Mouse (Mus musculus): ENCODE measurements around the gene Psmd9. TPM values are rescaled to one million over a fixed set of nuclear protein-coding genes. Genes with fewer than 3 reads are reported as not detected.

Psmd9 gene
- total RNA-seq, 2 experiments from 2014 or later = 13.3 to 16.9 TPM

DNA sequence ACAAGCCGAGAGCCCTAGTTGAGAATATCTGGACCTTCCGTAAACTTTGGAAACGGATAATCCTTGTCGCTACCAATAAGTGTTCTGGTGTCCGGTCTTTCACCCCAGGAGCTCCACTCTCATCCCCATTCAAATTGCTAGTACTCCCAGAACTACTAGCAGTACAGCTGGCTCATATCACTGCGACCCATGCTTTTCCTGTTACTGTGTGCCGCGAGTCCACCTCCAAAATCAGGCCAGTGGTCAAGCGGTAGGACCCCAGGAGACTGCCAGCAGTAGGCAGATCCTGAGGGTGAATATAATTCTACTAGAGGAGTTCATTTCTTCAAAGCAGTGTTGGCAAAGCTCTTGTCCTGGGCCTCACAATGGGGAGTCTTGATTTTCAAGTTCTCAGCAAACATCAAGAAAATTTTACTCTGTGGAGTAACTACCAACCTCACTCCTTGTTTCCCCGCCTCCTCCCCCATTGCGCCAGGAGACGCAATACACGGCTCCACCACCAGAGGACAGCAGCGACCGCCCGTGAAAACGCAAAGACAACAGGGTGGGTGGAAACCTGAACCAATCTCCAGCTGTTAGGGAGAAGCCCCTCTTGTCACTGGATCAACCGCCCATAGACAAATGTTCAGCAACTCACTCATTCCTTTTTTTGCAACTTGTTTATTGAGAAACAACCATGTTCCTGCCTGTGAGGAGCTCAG, 36.0 kb upstream of the Psmd9 start:
- peak; percentile 88 for DNase-seq
- Histone ChIP-seq H3K4me3 (peak overlapping the region; percentile 88), H3K27ac (peak overlapping the region; percentile 98)
- intact Hi-C loops (cut with DNase I) = loop anchor here (1.0 to 2.0 kb wide), 3 partner anchors 14 to 68 kb away; no protein-coding TSS in a partner anchor
- no peak; the same call in 1 of the 2 replicates for TF ChIP-seq CTCF (IDR thresholded peaks at IDR 0.05)

DNA sequence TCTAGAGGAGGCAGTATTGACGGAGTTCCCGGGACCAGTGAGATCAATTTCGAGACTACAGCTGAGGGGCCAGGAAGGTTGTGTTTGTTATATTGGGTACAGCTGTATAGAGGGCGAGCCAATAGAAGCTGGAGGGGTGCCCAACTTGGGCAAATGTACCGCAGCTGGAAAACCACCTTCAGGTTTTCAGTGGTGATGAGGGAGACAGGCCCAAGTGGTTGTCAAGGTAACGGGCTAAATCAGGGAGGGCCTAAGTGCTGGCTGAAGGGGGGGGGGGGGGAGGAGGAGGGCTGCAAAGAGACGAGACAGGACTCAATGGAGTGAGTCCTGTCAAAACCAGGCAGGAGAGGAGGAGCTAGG, 35.4 kb upstream of the Psmd9 start:
- H3K4me3 ChIP-seq = peak overlapping the region; percentile 88
- TF ChIP-seq CTCF (IDR thresholded peaks at IDR 0.05) = no peak
- intact Hi-C loops (cut with DNase I) = loop anchor here (1.0 to 2.0 kb wide), 3 partner anchors 15 to 69 kb away; no protein-coding TSS in a partner anchor
- peak; percentile 54 for DNase-seq
- peak overlapping the region; percentile 98 for H3K27ac ChIP-seq

DNA sequence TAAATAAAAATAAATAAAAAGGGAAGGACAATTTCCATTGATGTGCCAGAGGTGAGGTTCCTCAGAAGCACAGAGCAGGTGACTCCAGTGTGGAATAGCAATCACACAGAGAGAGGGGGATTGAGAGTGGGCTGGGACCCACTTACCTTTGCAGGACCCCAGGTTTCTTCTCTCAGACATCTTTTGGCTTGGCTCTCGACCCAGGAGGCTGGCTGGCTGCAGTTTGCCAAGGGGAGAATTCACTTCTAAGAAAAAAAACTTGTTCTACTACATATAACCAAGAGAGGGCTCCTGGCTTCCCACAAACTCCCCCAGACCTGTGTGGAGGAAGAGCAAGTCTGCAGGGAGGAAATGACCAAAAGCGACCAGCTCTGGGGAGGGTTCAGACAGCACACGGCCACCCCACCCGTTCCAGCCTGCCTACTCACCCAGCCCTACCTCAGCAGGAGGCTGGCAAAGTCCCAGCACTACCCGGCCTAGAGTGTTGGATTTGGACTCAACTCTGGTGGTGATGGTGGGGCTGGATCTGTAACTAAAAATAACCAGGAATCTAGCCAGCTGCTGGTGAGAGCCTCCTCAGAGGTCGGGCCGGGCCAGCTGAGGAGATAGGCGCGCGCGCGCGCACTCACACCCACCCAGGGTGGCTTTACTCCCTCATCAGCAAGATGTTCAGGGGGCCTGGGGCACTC, 34.9 kb upstream of the Psmd9 start:
- peak; percentile 93 for DNase-seq
- TF ChIP-seq CTCF (IDR thresholded peaks at IDR 0.05) = no peak
- intact Hi-C loops (cut with DNase I) = no loop called here
- peak overlapping the region; percentile 98 for H3K27ac ChIP-seq
- peak overlapping the region; percentile 88 for H3K4me3 ChIP-seq

DNA sequence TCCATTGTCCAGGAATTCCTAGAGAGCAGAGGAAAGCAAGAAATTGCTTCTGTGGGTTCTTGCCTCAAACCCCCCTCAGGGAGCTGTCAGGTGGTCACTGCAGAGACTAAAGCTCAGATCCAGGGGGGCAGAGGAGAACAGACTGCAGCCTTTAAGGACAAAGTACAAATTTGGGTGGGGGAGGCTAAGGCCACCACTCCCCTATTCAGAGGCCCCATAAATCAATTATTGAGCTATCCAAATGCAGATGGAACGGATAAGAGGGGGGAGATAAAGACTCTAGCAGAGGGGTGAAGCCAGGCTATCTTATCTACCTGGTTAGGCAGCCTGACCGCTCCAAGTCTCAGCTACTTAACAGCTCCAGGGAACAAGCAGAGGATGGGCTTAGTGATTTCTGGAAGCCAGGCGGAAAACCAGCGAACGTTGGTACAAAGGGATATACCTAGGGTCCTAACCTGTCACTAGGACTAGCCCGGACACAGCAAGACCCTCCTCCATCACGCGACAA, 34.3 kb upstream of the Psmd9 start:
- TF ChIP-seq CTCF (IDR thresholded peaks at IDR 0.05) = no peak
- peak overlapping the region; percentile 88 for H3K4me3 ChIP-seq
- H3K27ac ChIP-seq = peak overlapping the region; percentile 98
- intact Hi-C loops (cut with DNase I) = no loop called here
- peak; percentile 23 for DNase-seq

DNA sequence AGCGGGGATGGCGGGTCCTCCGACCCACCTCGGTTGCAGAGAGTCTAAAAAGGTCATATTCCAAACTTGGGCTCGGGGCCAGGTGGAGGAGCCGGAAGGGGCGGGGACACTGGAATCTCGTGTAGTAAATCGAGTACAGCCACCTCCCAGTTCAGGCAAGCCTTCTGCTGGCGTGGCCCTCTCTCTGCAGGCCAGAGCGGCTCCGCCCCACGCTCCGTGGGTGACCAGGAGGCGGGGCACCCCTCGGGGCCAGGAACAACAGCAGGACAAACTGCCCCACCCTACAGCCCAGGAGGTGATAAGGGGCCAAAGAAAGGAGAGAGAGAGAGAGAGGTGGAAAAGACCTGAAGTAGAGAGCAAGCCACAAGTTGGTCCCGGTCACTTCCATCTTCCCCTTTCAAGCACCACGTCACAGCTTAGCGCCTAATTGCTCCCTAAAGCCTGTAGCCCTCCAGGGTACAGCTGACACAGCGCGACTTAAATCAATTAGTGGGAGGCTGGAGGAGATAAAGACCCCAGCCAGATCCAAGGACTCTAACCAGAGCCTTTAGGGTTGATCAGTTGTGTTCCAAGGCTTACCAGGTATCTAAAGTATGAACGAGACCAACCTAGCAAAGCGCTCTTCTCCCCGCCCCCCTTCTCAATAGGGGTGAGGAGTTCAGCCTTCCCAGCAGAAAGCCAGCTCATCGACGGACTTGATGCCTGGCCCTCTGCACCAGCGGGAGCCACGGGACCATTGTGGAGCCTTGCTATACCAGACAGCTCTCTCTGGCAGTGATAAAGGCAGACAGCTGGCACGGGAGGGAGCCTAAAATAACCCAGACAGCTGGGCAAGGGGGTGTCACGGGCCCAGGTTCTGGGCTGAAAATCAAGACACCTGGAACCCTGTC, 33.5 kb upstream of the Psmd9 start:
- intact Hi-C loops (cut with DNase I) = no loop called here
- TF ChIP-seq CTCF (IDR thresholded peaks at IDR 0.05) = peak; percentile 26; the same call in 1 of the 2 replicates
- peak; percentile 97 for DNase-seq
- Histone ChIP-seq H3K4me3 (peak overlapping the region; percentile 88), H3K27ac (peak overlapping the region; percentile 98)

DNA sequence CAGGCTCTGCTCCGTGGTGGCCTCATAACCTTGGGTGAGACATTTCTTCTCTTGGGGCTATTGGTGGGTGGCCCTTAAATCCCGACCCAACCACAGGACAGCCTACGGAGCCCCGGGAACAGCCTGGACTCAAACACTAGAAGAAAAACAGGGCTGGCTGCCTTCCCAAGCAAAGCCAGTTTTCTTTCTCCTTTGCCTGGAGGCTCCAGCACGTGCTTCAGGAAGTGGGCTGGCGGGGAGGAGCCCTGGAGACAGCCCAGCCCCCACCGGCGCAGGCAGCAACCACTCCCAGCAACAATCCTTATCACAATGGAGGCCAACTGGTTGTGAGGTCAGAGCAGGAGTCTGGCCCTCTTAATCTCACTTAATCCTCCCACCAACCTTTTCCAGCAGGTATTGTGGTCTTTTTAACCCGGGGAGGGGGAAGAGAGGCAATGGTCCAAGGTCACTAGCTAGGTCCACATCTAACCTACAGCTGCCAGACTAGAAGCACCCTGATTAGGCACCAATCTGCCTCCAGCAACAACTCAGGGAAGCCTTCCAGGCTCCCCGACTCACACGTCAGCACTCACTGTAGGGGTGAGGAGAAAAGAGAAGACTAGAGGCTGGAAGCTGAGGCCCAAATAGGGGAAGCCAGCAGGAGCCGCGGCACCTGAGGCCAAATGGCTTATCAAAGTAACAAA, 32.7 kb upstream of the Psmd9 start:
- peak; percentile 94 for DNase-seq
- TF ChIP-seq CTCF (IDR thresholded peaks at IDR 0.05) = no peak
- Histone ChIP-seq H3K4me3 (peak overlapping the region; percentile 88), H3K27ac (peak overlapping the region; percentile 98)
- intact Hi-C loops (cut with DNase I) = no loop called here

DNA sequence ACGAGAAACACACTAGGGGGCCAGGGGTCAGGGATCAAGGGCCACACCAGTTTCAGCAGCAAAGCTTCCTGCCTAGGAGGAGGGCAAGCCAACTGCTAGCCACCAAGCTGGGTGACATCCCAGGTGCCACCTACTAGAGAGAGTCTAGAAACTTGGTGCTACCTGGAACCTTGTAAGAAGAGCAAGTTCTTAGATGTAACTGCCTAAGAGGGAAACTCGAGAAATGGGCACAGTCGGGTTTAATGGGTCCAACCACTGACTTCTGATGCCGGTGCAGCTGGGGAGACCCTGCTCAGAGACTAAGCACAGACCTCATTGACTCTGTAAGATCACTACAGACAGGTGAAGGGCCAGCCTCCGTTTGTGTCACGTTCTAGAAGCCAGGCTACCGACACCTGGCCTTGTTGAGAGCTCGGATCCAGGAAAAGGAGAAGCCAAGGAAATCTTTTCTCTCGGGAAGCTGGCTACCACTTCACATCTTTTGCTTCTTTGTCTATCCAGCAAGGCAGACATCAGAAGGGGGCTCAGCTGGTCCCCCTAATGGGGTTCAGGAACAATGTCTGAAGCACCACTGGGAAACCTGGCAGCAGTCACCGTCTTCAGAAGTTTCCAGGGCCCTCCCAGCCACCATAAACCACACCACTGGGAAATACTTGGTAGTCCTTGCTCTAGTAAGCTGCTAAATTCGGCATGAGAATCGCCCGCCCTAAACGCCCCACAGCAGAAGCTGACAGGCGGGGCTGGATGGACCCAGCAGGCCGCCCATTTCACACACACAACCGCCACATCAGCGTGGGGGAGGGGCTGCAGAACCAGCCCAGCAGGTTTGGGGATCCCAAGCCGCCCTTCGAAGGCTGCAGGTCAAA, 31.9 kb upstream of the Psmd9 start:
- intact Hi-C loops (cut with DNase I) = no loop called here
- Histone ChIP-seq H3K27ac (peak overlapping the region; percentile 98), H3K4me3 (peak overlapping the region; percentile 88)
- TF ChIP-seq CTCF (IDR thresholded peaks at IDR 0.05) = no peak
- DNase-seq = peak; percentile 96

DNA sequence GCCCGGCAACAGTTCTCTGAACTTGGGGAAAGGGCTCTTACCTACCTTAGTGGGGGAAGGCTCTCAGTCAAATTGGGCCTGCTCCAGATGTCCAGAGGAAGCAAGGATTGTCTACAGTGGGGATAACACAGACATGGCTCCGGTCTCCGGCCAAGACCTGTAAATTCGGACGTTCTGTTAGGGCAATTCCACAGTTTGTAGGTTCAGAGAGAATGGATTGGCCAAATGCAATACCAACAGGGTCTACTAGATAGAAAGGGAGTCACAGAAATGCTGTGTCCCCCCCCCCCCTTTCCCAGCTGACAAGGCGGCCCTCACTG, 31.3 kb upstream of the Psmd9 start:
- TF ChIP-seq CTCF (IDR thresholded peaks at IDR 0.05) = no peak
- intact Hi-C loops (cut with DNase I) = no loop called here
- peak overlapping the region; percentile 98 for H3K27ac ChIP-seq
- no peak for DNase-seq
- peak overlapping the region; percentile 88 for H3K4me3 ChIP-seq

DNA sequence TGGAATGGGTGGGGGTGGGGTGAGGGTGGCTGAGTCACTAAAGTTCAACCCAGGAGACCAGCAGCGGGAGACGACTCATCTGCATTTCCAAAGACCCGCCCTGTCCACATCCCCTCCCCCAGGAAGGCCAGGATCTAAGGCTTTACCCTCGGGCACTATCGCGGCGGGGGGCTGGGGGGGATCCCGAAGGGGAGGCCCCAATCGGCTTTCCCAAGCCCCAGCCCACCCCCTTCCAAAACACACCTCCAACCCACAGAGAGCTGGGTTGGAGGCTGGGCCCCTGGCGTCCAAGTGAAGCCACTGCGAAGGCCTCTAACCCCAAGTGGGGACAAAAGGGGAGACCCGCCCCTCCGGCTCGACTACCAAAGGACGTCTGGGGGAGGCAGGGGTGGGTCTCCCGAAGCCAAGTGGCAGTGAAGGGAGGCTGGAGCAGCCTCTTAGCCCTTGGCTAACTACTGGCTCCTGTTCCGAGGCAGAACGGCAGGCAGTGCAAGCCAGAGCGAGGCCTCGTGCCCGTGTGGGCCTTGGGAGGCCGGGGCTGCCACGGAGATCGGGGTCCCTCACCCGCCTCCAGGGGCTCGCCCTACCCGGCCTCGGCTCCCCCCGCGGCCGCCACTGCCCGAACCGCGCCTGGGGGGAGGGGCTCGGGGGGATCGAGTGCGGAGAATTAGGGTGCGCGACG, 30.8 kb upstream of the Psmd9 start:
- no peak; the same call in 1 of the 2 replicates for TF ChIP-seq CTCF (IDR thresholded peaks at IDR 0.05)
- intact Hi-C loops (cut with DNase I) = no loop called here
- H3K4me3 ChIP-seq = peak overlapping the region; percentile 88
- H3K27ac ChIP-seq = peak overlapping the region; percentile 98
- peak; percentile 86 for DNase-seq

DNA sequence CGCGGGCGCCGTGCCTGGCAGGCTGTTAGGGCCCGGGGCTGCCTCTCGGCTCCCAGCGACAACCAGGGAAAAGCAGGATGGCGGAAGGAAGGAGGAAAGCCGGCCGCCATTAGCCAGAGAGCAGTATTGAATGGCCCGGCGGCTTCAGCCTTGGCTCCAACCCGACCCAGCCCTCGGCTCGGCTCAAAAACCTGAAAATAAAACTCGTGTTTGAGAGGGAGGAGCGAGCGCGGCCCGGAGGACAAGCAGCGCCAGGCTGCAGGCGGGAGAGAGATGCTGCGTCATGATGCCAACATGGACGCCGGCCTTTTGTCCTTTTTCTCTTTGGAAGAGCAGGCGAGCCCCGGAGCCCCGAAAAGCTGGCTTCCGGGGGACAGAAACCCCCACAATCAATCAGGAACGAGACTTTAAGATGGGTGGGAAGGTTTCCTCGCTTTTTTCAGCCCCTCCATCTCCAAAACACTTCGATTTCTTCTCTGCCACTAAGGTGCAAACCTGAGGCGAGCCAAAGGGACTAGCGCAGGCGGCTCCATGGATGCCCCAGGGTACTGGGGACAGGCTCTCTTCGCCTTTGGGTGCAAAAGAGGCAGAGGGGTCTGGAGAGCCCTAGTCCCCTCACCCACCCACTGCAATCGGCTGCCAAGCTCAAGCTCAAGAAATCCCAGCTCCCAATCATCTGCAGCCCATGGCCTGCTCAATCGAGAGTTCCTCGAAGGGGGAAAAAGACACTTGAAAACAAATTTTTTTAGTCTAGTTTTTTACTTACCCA, 30.1 kb upstream of the Psmd9 start:
- H3K27ac ChIP-seq = peak overlapping the region; percentile 98
- peak overlapping the region; percentile 88 for H3K4me3 ChIP-seq
- intact Hi-C loops (cut with DNase I) = no loop called here
- no peak for TF ChIP-seq CTCF (IDR thresholded peaks at IDR 0.05)
- DNase-seq = peak; percentile 94
